In the genomic region with DNA sequence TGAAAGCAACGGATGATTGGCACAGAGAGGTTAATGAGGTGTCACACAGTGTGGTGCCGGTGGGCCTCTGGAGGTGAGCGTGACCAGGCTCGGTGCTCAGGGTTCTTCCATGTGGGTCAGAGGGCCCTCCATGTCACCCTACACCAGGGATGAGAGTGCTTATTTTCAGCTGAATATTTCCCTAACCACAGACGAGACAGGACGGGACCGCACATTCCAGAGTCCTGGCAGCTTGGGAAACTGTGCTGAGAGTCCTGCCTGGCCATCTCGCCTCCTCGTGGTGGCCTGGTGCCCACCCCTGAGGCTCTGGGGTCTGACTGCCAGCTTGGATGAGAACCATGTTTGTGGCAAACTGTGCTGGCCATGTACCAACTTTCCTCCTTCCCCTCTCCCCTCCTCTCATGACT, we compare ENCODE assay signal across 13 mouse cellular contexts. TPM values are rescaled to one million over a fixed set of nuclear protein-coding genes. Genes with fewer than 3 reads are reported as not detected.
DNase-seq lines count a peak whose midpoint lies in the region; ATAC-seq lines count a peak whose summit lies in the region.
"Had no signal": no experiment of that assay in that cellular context is flagged by ENCODE, and none has a peak within 500 bp of the region (broad histone marks: within the 10 kb centered on the region; RNA-seq: fewer than 3 reads in every experiment).

No protein-coding gene starts in this region.

- intact Hi-C loops in heart, postnatal 14 days (cut with DNase I): no loop called here

- 51% methylated on average over 9 of the region's 9 CpGs for WGBS in heart, embryonic 12.5 days
- 38% methylated on average over 9 of the region's 9 CpGs for WGBS in lung, embryonic 16.5 days
- WGBS in limb, embryonic 10.5 days: 64% methylated on average over 9 of the region's 9 CpGs
- 70% methylated on average over 9 of the region's 9 CpGs for WGBS in liver, embryonic 11.5 days

- H3K9me3 ChIP-seq in heart, embryonic 12.5 days (replicated peaks): no peaks in the 10 kb centered on the region
- H3K9me3 ChIP-seq in lung, embryonic 16.5 days (ENCODE audit: control insufficient read depth, low read length): no peaks in the 10 kb centered on the region
- H3K9me3 ChIP-seq in limb, embryonic 10.5 days (replicated peaks): no peaks in the 10 kb centered on the region
- no peaks in the 10 kb centered on the region for H3K9me3 ChIP-seq in liver, embryonic 11.5 days (ENCODE audit: control insufficient read depth, low read length)
- H3K9me3 ChIP-seq: G1E had no signal

- peaks cover 25% of the 10 kb centered on the region for H3K4me1 ChIP-seq in heart, embryonic 12.5 days (replicated peaks)
- H3K4me1 ChIP-seq in lung, embryonic 16.5 days (replicated peaks; ENCODE audit: control insufficient read depth, insufficient read depth, low read length): no peaks in the 10 kb centered on the region
- H3K4me1 ChIP-seq in limb, embryonic 10.5 days: peaks cover 24% of the 10 kb centered on the region
- H3K4me1 ChIP-seq in liver, embryonic 11.5 days (replicated peaks; ENCODE audit: control insufficient read depth, insufficient read depth, low read length): no peaks in the 10 kb centered on the region

- H3K4me2 ChIP-seq in heart, embryonic 12.5 days: no peak overlapping the region
- no peak overlapping the region for H3K4me2 ChIP-seq in lung, embryonic 16.5 days (ENCODE audit: low read depth, low read length)
- no peak overlapping the region for H3K4me2 ChIP-seq in liver, embryonic 11.5 days

- peak overlapping the region; percentile 52 for H3K27ac ChIP-seq in heart, embryonic 12.5 days (ENCODE audit: poor library complexity, severe bottlenecking)
- H3K27ac ChIP-seq in lung, embryonic 16.5 days (ENCODE audit: low read length): no peak overlapping the region
- peak overlapping the region; percentile 17; the same call in 1 of the 2 replicates for H3K27ac ChIP-seq in limb, embryonic 10.5 days
- H3K27ac ChIP-seq in liver, embryonic 11.5 days (ENCODE audit: low read depth, low read length): no peak overlapping the region

- no peak overlapping the region for H3K4me3 ChIP-seq in heart, embryonic 12.5 days
- H3K4me3 ChIP-seq in lung, embryonic 16.5 days (ENCODE audit: low read length): no peak overlapping the region
- no peak overlapping the region for H3K4me3 ChIP-seq in limb, embryonic 10.5 days
- H3K4me3 ChIP-seq in liver, embryonic 11.5 days (ENCODE audit: low read depth, low read length): no peak overlapping the region
- H3K4me3 ChIP-seq: megakaryocyte, embryonic 14.5 days had no signal

- no peak for ATAC-seq in heart, embryonic 12.5 days (ENCODE audit: insufficient number of reproducible peaks, low FRiP score)
- 0 out of 2 replicates have a peak, but pooled peaks have one; percentile 26 for ATAC-seq in lung, embryonic 16.5 days (ENCODE audit: low read depth)
- ATAC-seq in liver, embryonic 11.5 days (replicated peaks; ENCODE audit: low FRiP score): no peak

- DNase-seq in heart, postnatal 14 days: no peak
- no peak for DNase-seq in lung, postnatal 14 days
- DNase-seq in brain, embryonic 18.5 days (ENCODE audit: low read depth, low spot score): peak; percentile 22
- DNase-seq in limb, embryonic 10.5 days (ENCODE audit: low spot score): no peak
- no peak for DNase-seq in liver, embryonic 11.5 days (ENCODE audit: low spot score)
- DNase-seq: adrenal gland, postnatal 14 days; kidney, postnatal 14 days; liver; thymus, postnatal 36 days had no signal

- no peak overlapping the region for H3K9ac ChIP-seq in heart, embryonic 12.5 days
- H3K9ac ChIP-seq in lung, embryonic 16.5 days (ENCODE audit: low read length): no peak overlapping the region
- no peak overlapping the region for H3K9ac ChIP-seq in liver, embryonic 11.5 days (ENCODE audit: low read depth, low read length)

- peaks cover 20% of the 10 kb centered on the region; the same call in 1 of the 2 replicates for H3K27me3 ChIP-seq in heart, embryonic 12.5 days (replicated peaks)
- H3K27me3 ChIP-seq in lung, embryonic 16.5 days (ENCODE audit: control insufficient read depth, insufficient read depth, low read depth, low read length): no peaks in the 10 kb centered on the region
- peaks cover 3% of the 10 kb centered on the region; the same call in 1 of the 2 replicates for H3K27me3 ChIP-seq in limb, embryonic 10.5 days (ENCODE audit: low read depth, poor library complexity, severe bottlenecking)
- no peaks in the 10 kb centered on the region for H3K27me3 ChIP-seq in liver, embryonic 11.5 days (replicated peaks; ENCODE audit: control insufficient read depth, insufficient read depth, low read length)

- no peaks in the 10 kb centered on the region for H3K36me3 ChIP-seq in heart, embryonic 12.5 days
- no peaks in the 10 kb centered on the region for H3K36me3 ChIP-seq in lung, embryonic 16.5 days (ENCODE audit: control insufficient read depth, insufficient read depth, low read length)
- H3K36me3 ChIP-seq in limb, embryonic 10.5 days: no peaks in the 10 kb centered on the region
- no peaks in the 10 kb centered on the region for H3K36me3 ChIP-seq in liver, embryonic 11.5 days (ENCODE audit: control insufficient read depth, insufficient read depth, low read length)
- H3K36me3 ChIP-seq: G1E had no signal

RNA-seq across cellular contexts. Expression of gene Slc6a6, which starts 36.5 kb away (rescaled TPM):
- 79.1 and 85.8 TPM in 2 replicates for polyA plus RNA-seq in heart, embryonic 12.5 days (2016; fragmentation: Nextera tagmentation; extraction: Ambion mirVana)
- total RNA-seq in heart, postnatal 14 days (2021): 100 to 1,000 TPM; 117 to 145 TPM
- polyA plus RNA-seq in lung, embryonic 16.5 days (2015; fragmentation: Nextera tagmentation; extraction: Ambion mirVana): 47.1 and 51.7 TPM in 2 replicates
- polyA plus RNA-seq in limb, embryonic 10.5 days (2016; fragmentation: Nextera tagmentation; extraction: Ambion mirVana): 45.0 and 49.7 TPM in 2 replicates
- 30.3 and 33.2 TPM in 2 replicates for polyA plus RNA-seq in liver, embryonic 11.5 days (2014; fragmentation: Nextera tagmentation; extraction: Ambion mirVana)

Comparison
In these comparisons a context has a peak if more than half of its experiments do, and no peak if none do; other contexts are left out.
1. H3K27ac ChIP-seq: peak in heart, embryonic 12.5 days (single experiment) and limb, embryonic 10.5 days (single experiment); none in lung, embryonic 16.5 days (single experiment) and liver, embryonic 11.5 days (single experiment).